Mouse (Mus musculus) A20 (cell line): ENCODE results near the gene Rab39.

Experiments used
- DNase-seq: peaks from one replicate; pipeline ENCODE4 v3.0.0-alpha.2; 2011; ENCODE audit warnings: low read depth, low spot score

Gene Rab39

DNA sequence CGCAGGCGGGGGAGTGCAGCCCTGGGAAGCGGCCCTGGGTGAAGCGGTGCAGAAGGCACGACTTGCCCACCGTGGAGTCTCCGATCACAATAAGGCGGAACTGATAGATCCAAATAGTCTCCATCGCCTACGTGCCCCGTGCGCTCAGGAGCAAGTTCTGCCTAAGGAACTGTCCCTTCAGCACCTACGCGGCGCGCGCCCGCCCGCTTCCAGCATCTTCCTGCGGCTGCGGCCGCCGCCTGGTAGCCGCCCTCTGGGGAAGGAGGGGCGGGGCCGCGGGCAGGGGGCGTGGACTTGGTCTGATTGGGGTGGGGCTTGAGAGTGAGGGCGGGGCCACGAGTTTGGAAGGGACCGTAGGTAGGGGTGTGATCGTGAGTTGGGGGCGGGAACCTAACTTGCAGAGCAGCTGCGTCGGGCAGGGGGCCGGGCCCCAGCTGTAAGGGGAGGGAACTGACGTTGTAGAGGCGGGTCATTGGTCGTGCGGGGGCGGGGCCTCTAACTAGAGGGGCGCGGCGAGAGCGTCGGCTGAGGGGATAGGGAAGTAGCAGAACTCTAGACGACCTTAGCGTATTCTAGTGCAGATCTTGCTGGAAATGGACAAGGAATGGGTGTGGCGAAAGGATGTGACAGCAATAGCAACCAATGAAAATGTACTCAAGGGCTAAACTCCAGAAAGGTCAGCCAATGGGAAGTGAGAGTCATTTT, at the start of gene Rab39:
Rab39 (minus strand) TSS at position 241 of the 705 bp plus-strand sequence.
- peak; percentile 98 for DNase-seq

DNA sequence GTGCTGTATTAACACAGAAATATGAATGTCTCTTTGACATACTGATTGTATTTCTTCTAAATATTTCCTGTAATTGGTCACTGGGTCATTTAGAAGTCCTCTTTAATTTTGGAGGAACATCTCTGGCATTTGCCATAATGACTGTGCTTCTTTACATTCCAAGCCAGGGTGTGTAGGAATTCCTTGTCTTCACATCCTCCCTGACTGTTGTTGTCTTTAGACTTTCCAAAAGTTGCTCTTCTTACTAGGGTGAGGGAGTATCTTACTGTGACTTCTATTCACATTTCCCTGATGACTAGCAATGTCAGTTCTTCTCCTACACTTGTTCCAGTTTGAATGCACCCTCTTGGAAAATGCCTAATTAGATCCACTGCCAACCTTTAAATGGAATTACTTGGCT, 48.8 kb upstream of the Rab39 start:
- DNase-seq, result no peak

DNA sequence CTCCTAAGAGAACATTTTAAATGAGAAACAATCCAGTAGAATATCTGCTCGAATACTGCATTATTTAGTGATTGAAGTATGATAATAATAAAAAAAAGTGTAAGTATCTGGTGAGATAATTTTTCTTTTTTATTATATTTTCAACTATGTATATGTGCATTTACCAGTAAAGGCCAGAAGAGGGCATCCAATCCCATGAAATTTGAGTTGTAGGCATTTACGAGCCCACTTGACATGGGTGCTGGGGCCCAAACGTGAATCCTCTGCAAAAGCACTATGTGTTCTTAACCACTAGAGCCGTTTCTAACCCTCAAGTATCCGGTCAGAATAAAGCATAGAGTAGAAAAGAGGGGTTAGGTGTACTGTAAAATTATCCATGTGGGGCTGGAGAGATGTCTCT, 44.9 kb upstream of the Rab39 start:
- peak; percentile 52 for DNase-seq

DNA sequence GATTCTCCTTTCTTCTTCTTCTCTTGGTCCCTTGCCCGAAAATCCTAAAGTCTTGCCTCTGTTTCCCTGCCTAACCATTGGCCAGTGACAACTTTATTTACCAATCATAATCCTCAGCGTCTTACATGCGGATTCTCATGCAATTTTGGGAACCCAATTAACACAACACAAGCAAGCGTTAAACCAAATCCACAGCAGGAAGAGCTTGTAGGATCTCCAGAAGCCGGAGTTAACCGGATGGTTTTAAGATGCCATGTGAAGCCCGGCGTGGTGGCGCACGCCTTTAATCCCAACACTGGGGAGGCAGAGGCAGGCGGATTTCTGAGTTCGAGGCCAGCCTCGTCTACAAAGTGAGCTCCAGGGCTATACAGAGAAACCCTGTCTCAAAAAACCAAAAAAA, 44.4 kb upstream of the Rab39 start:
- no peak for DNase-seq

DNA sequence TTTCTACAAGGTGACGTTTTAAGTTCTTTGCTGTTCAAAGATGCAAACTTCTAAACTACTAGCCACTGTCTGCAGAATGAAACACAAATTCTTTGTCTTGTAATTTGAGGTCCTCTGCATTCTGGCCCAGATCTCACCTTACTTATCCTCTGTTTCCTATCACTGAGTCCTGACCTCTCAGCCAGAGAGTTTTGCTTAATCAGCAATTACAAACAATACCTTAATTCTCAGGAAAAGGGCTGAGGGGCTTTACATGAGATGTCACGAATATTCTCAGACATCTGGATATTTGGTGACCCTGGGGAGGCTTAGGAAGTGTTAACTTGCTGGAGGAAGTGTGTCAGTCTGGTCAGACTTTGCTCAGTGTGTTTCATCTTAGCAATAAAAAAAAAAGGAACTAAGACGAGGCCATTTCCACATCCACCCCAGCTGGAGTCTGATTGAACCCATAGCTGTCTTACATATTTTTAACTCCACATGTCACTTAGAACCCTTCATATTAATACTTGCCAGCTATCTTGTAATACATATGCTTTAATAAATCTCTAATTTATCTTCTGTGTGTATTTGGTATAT, 34.9 kb upstream of the Rab39 start:
- DNase-seq, result peak; percentile 61

DNA sequence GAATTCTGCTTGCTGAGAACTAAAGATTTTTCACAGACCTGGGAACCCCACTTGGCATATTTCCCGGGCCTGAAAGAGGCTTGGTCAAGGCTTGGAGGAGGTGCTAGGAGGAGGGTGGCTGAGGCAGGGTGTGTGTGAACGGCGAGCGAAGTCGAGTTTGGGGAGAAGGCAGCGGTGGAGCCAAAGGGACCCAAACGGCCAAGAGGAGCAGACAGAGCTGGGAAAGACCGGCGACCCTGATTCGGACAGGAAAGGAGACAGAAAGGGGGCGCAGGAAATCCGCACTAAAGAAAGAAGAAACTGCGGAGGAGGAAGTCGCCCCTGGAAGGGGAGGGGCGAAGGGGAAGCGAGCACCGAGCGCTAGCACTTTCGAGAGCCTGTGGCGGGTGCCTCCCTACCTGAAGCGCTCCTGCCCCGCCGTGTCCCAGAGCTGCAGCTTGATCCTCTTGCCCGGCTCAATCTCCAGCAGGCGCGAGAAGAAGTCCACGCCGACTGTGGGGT, 491 bp downstream of the Rab39 start:
- DNase-seq, result peak; percentile 89

DNA sequence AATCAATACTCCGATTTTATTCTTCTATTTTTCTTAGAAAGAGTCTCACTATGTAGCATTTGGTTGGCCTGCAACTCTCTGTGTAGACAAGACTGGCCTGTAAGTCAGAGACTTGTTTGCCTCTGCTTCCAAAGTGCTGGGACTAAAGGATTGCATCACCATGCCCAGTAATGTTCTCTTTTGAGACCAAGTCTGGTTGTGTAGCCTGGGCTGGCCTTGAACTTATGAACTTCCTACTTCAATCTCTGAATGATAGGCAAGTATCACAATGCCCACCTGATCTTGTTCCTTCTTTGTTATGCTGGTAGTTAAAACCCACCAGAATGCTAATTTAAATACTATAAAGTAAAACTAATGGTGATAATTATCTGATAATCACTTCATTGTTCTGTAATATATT, 3.0 kb downstream of the Rab39 start:
- no peak for DNase-seq

DNA sequence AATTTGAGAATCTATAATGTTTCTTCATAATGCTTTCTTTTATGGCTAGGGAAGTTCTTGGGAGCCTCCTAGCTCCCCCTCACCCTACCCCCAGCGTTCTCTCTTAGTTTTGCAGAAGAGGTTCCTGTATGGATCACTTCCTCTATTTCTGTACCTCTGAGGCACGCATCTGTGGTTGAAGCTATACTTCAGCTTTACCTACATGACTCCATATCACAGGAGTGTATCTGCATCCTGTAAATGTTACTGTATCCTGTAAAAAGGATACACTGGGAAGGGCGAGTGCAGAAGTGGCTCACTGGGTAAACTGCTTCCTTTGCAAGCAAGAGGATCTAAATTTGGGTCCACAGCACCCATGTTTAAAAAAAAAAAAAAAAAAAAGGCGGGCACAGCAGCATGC, 5.5 kb downstream of the Rab39 start:
- peak; percentile 63 for DNase-seq

DNA sequence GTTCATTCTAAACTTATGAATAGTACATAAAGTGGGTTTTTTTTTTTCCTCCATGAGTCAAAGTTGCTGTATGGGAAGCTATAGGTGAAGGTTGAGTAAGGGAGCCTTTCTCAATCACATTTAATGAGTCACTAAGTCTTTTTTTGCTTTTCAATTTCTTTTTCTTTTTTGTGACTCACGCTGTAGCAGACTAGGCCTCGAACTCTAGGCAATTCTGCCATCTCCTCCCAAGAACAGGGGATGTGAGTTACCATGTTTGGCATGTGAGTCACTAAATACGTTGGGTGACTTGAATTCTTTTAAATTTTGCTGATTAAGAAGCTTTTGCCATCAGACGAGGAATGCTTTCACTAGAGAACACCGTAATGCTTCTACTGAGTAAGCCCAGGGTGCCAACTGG, 10.2 kb downstream of the Rab39 start:
- no peak for DNase-seq

DNA sequence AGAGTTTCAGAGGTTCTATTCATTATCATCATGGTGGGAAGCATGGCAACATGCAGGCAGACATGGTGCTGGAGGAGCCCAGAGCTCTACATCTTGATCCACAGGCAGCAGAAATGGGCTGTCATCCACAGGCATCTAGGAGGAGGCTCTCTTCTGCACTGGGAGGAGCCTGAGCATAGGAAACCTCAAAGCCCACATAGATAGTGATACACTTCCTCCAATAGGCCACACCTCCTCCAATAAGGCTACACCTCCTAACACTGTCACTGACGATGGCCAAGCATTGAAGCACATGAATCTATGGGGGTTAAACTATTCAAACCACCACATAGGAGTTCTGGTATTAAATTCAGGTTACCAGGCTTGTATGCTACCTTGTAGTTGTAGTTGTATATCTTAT, 12.3 kb downstream of the Rab39 start:
- DNase-seq, result peak; percentile 15

DNA sequence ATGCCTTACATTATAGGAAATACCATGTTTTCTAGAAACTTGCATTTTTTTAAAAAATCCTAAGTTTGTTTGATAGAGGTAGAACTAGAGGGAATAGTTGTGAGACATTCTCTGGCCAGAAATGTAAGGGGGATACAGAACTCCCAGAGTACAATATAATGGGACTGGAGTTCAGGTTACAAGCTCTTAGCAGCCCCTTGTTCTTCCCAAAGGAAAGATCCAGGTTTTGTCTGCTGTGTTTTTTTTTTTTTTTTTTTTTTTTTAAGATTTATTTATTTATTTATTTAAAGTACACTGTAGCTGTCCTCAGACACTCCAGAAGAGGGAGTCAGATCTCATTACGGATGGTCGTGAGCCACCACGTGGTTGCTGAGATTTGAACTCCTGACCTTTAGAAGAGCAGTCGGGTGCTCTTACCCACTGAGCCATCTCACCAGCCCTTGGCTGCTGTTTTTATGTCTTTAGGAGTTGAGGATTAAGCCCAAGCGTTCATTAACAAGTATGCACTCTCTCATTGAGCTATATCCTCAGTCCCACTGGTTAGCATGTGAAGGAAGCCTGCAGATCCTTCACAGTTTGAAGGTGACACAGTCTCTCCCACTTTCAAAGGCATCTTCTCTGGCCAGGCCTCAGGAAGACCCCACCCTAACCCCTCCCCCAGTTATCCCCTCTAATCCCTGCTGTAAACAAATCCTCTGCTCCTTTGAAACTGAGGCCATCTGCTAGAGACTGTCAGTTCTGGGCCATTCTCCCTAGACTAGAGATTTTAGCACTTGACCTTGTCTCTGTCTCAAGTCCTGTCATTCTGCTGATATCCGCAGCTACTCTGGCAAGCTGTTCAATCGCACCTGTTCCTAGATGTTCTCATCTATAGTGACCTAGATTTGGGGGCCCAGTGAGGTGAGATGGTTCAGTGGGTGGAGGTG, 14.0 kb downstream of the Rab39 start:
- no peak for DNase-seq

DNA sequence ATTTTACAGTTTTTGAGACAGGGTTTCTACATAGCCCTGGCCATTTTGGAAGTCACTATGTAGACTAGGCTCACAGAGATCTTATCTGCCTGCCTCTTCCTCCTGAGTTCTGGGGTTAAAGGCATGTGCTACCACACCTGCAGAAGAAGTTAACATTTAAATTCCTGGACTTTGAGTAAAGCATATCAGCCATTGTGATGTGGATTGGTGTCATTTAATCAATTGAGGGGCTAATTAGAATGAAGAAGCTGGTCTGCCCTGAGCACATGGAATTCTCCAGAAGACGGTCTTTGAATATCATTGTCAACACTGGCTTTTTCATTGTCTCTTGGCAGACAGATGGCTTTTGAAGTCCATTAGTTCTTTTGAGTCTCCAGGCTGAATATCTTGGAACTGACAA, 25.2 kb downstream of the Rab39 start:
- no peak for DNase-seq

DNA sequence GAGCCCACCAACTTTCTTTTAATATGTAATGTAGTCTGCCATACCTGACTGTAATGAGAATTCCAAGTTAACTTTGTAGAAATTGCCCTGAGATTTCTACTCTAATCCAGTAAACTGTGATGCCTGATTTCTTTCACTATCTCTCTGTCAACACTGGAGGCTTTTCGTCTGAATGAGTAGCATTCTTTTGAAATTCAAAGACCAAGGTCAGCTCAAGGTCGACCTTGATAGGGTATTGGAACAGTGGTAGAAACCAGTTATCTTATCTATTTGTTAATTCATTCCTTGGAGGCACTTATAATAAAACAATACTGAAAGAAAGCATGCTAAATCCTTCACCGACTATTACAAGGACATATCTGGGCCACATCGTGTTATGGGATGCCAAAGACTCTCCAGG, 29.1 kb downstream of the Rab39 start:
- DNase-seq, result no peak

DNA sequence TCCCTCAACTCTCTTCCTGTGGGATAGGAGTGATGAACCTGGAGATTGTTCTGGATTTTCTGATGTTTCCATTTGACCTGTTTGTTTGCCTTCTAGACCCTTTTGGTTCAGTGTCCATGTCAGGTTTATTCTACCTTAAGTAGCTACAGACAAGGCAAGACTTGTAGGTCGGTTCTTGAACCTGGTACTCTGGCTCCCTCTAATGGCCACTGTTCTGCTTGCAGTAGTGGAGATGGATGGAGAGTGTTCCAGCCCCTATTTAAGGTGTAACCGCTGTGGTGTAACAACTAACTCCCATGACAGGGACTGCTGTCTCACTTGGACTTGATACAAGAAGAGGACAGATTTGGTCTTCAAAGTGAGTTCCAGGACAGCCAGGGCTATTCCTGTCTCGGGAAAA, 32.5 kb downstream of the Rab39 start:
- peak; percentile 87 for DNase-seq

DNA sequence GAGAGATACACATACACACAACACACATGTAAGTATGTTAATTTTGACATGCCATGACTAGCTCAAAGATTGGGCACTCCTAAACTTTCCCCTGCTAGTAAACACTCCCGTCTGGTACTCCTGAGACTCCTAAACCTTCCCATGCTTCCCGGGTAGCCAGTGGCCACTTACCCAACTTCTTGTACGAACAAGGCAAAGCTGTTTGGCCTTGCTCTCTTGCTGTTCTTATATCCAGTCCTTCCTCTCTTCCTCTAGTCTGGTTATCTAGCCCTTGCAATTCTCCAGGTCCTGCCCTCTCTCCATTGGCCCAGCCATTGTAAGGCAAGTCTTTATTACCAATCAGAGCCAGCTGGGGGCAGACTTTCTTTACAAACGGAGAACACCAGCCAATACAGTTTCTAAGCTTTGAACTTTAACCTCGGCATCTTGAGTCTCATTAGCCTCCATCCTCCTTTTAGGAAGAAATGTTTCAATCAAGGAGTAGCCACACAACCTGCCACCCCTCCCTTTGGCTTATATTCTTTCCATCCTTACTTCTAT, 36.3 kb downstream of the Rab39 start, which contains the start of gene Cul5:
Cul5 (minus strand) TSS at position 335 of the 540 bp plus-strand sequence.
- DNase-seq, result peak; percentile 61

DNA sequence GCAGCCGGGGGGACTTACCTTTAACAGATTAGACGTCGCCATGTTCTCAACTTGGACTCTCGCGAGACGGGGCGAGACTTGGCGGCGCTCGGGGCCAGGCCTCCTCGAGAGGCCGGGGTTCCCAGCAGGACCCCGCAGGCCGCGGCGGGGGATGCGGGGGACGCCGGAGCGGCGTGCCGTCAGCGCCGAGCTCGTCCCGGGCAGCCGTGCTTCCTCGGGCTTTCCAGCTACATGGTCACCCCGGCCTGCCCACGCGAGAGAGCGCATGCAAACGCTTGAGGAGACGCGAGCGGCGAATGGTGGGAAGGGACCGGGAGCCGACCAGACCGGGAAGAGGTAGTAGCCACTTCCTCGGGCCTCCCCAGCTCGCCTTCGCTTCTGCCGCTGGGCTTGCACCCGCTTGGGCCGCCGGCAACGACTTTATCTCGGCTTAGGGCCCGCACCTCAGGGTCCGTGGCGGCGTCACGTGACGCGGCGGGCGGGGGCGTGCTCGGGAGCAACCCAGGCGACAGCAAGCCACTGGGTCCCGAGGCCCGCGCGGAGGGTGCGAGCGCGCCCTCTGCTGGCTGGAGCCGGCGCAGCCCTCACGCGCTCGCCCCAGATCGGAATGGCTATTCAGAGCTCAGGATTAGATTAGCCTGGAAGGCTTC, 38.9 kb downstream of the Rab39 start:
- peak; percentile 94 for DNase-seq

DNA sequence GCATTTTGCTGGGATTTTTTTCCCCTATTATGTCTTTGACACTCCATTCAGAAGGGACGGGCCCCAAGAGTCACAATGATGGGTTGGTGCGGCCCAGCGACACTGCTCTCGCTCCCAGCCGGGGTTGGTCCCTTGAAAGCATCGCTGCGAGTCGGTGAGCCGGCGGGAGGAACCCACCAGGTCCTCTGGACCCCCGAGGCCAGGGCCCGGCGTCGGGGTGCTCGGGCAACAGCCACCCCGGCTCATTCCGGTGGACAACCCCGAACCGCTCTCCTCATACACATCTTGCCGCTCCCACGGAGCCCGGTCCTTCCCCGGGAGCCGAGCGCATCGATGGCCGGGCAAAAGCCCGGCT, 39.4 kb downstream of the Rab39 start:
- DNase-seq, result no peak

DNA sequence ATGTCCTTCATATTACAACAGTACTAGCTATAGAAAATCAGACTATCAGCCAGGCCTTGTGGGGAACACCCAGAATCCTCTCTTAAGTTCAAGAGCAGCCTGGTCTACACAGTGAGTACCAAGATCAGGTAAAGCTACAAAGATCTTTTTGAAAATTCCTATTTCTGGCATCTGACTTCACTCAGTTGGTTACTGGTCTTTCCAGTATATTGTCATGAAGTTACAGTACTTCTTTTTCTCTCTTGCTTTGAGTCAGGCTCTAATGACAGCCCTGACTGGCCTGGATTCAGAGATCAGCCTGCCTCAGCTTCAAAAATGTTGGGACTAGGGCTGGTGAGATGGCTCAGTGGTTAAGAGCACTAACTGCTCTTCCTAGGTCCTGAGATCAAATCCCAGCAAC, 40.6 kb downstream of the Rab39 start:
- DNase-seq, result peak; percentile 19

DNA sequence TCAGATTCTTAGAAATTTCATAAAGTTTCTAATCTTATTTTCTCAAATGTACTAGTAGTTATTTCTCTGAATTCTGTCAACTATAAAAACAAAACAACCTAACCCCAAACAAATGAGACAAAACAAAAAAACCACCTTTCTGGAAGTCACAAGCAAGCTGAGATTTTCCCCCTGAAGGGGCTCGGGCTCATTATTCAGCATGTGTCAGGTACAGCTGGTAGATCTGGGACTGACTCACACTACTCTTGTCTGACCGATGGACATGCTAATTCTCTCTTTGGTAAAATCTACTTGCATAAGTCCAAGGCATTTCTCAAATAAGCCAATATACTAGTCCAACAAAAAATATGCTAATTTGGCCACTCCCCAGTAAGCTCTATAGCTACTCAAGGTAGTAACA, 41.2 kb downstream of the Rab39 start:
- DNase-seq, result peak; percentile 29

DNA sequence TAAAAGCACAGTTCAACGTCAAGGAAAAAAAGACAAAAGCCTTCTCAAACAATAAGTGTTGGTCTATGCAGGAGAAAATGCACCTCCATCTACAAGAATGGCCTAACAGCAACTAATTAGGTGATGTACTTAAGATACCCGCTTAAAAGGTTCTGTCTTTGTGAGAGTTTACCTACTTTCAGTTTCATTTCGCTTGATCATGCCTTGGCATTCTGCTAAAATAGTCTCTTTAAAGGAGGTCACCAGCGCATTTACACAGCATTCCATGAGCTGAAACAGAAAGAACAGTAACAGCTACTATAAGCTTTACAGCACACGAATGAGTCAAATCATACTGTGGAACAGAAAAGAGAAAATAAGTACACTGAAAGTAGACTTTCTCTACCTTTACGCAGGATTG, 71.2 kb downstream of the Rab39 start:
- DNase-seq, result no peak
